Mouse (Mus musculus) midbrain, embryonic 16.5 days (tissue): ENCODE results near the gene Tmem229b. TPM values are rescaled to one million over a fixed set of nuclear protein-coding genes. Genes with fewer than 3 reads are reported as not detected.

ENCODE experiments used
- ATAC-seq: fragments of 200-750 bp; cut with Nextera tagmentation; 2 replicates; pipeline ENCODE4 v1.8.0; 2017; ENCODE audit warnings: moderate TSS enrichment
- H3K27ac ChIP-seq: fragments of 300-500 bp; sonication (generic); 2 replicates; pipeline ENCODE4 v1.5.1; 2014; ENCODE audit warnings: mild to moderate bottlenecking, low read length, mixed read lengths
- H3K27me3 ChIP-seq: fragments of 300-500 bp; sonication (generic); 2 replicates; pipeline ENCODE4 v1.6.1; 2014; ENCODE audit warnings: low read depth, low read length, mixed read lengths; ENCODE audit not compliant: control insufficient read depth, insufficient read depth
- H3K36me3 ChIP-seq: fragments of 300-500 bp; sonication (generic); 2 replicates; pipeline ENCODE4 v1.6.1; 2014; ENCODE audit warnings: mild to moderate bottlenecking, low read length, moderate library complexity, mixed read lengths; ENCODE audit not compliant: control insufficient read depth, insufficient read depth
- H3K4me1 ChIP-seq: fragments of 300-500 bp; sonication (generic); 2 replicates; pipeline ENCODE4 v1.6.1; 2014; ENCODE audit warnings: mild to moderate bottlenecking, low read length, mixed read lengths; ENCODE audit not compliant: control insufficient read depth, insufficient read depth
- H3K4me2 ChIP-seq: fragments of 300-500 bp; sonication (generic); 2 replicates; pipeline ENCODE4 v1.6.1; 2014; ENCODE audit warnings: mild to moderate bottlenecking, low read length, mixed read lengths
- H3K4me3 ChIP-seq: fragments of 300-500 bp; sonication (generic); 2 replicates; pipeline ENCODE4 v1.5.1; 2014; ENCODE audit warnings: low read depth, mild to moderate bottlenecking, low read length, moderate library complexity, mixed read lengths
- H3K9ac ChIP-seq: fragments of 300-500 bp; sonication (generic); 2 replicates; pipeline ENCODE4 v1.6.1; 2014; ENCODE audit warnings: low read depth, low read length, mixed read lengths
- H3K9me3 ChIP-seq: fragments of 300-500 bp; sonication (generic); replicated peaks from 2 replicates; pipeline ENCODE4 v1.6.1; 2014; ENCODE audit warnings: mild to moderate bottlenecking, low read length, mixed read lengths; ENCODE audit not compliant: control insufficient read depth, poor library complexity, severe bottlenecking
- WGBS: fragments of 180-500 bp; shearing (Covaris S2); extraction: QIAGEN DNeasy Blood & Tissue Kit; methylation state at CpG from one replicate; pipeline ENCODE4 v1.1.7; 2014; 5-methylcytosine and 5-hydroxymethylcytosine counted together
- polyA plus RNA-seq: library from polyadenylated mRNA; unstranded; fragments of >200 nt; fragmentation: Nextera tagmentation; extraction: Ambion mirVana; gene quantifications from 2 replicates; pipeline ENCODE4 v1.2.1, GENCODE M21; 2015

Gene Tmem229b
- polyA plus RNA-seq, 1 experiment from 2014 or later: 79.8 TPM

DNA sequence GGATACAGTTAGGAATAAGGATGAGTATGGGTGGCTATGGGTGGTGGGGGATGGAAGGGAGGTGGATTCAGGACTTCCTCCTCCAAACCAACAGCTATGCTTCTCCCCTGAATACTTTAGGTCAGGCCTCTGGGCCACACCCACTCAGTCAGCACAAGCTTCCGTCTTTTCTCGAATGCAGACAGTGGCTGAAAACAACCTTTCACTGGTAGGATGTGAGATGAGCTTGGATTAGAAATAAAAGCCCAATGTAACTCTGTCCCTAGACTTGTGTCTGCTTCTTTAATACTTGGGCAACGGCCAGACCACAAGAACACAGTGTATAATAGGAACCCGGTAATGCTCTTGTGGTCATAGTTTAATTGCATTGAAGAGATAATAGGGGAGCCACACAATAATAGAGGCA is 10.6 kb upstream of the Tmem229b start:
- Histone ChIP-seq H3K9ac (no peak overlapping the region), H3K4me2 (no peak overlapping the region), H3K9me3 (no peaks in the 10 kb centered on the region), H3K27me3 (no peaks in the 10 kb centered on the region), H3K36me3 (no peaks in the 10 kb centered on the region), H3K4me3 (no peak overlapping the region), H3K4me1 (peaks cover 3% of the 10 kb centered on the region; the same call in 1 of the 2 replicates), H3K27ac (no peak overlapping the region)
- ATAC-seq: no peak
- WGBS: 48% methylated on average over 4 of the region's 4 CpGs

DNA sequence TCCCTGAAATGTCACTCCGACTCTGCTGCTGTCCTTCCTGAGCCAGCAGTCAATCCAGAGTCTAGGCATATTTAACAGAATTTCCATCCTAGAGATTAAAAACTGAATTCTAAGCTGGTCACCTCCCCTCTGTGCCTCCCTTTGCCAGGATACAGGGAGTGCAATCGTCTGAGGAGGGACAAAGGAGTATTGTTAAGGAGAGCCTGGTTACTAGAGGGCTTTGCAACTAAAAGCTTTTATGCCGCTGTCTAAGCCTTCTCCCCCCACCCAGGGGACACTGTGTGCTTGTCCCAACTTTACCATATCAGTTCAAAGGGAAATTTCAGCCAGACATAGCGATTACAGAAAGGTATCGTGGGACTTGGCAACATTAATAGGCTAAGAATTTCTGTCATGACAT is 8.7 kb upstream of the Tmem229b start:
- Histone ChIP-seq H3K4me1 (peaks cover 3% of the 10 kb centered on the region; the same call in 1 of the 2 replicates), H3K4me3 (no peak overlapping the region), H3K9ac (no peak overlapping the region), H3K36me3 (no peaks in the 10 kb centered on the region), H3K9me3 (no peaks in the 10 kb centered on the region), H3K27ac (no peak overlapping the region), H3K4me2 (no peak overlapping the region), H3K27me3 (no peaks in the 10 kb centered on the region)
- ATAC-seq: 0 out of 2 replicates have a peak, but pooled peaks have one; percentile 39
- WGBS: 4% methylated on average over 5 of the region's 5 CpGs

DNA sequence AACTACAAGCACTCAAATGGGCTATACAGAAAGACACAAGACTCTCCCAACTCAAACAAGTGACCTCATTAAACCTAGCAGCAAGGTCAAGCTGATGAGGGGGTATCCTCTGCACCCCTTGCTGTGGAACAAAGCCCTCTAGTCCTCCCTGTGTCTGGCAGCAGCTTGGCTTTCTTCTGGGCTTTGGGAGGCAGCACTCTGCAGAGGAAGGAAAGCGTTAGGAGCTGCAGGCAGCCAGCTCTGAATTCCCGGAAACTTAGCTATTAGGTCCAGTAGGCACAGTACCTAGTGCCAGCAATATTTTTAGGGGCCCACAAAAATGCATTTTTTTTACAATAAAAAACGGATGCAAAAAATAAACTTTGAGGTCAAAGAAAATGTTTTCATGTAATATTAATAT is 3.1 kb upstream of the Tmem229b start:
- Histone ChIP-seq H3K9me3 (no peaks in the 10 kb centered on the region), H3K9ac (no peak overlapping the region), H3K36me3 (no peaks in the 10 kb centered on the region), H3K27me3 (no peaks in the 10 kb centered on the region), H3K4me3 (no peak overlapping the region), H3K4me2 (no peak overlapping the region), H3K27ac (no peak overlapping the region), H3K4me1 (peaks cover 11% of the 10 kb centered on the region)
- WGBS: 35% methylated on average over 3 of the region's 3 CpGs
- no peak for ATAC-seq

DNA sequence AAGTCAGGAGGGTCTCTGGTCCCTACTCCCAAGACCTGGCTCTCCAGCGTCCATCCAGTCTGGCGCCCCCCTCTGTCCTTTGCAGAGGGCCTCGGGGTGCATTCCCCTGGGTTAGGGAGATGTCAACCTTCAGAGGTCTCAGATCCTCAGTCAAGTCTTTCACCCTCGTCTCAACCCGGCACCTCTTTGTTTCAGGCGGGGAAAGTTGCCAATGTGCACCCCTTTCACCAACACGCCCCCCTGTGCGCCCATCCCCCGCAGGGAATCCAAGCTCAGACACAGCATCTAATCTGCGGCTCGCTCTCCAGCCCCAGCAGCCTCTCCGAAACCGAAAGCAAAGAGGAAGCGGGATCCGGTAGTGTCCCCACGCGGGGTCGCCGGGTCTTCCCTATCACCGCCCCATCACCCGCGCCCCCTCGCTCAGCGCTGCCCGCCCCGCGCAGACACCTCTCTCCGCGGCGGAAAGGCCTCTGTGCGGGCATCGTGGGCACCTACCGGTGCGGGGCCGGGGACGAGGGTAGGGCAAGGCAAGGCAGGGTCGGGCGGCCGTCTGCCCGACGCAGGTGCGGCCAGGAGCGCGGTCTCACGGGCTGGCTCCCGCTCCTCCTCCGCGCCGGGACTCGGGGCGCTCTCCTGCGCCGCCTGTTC is 825 bp downstream of the Tmem229b start:
- Histone ChIP-seq H3K9ac (peak overlapping the region; percentile 93), H3K9me3 (no peaks in the 10 kb centered on the region), H3K36me3 (no peaks in the 10 kb centered on the region), H3K27me3 (no peaks in the 10 kb centered on the region), H3K4me2 (peak overlapping the region; percentile 88), H3K27ac (peak overlapping the region; percentile 92), H3K4me3 (peak overlapping the region; percentile 94), H3K4me1 (peaks cover 17% of the 10 kb centered on the region)
- peak; percentile 83 for ATAC-seq
- under 1% methylated on average over 48 of the region's 53 CpGs for WGBS

DNA sequence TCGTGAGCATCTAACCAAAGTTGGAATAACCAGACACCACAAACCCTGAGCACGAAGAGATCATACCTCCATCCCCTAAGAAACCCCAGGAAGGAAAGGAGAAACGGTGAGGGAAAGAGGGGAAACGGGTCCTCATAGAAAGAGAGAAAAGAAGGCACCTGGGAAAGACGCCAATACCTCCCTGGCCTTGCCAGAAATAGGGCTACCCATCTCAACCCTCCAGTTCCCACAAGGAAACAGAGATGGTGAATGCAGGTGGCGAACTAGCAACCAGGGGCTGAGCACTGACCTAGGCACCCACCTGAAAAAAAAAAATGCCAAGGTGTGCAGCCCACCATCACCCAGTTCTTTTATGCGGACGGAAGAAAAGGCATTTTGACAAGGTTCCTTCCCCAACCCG is 1.4 kb downstream of the Tmem229b start:
- peaks cover 17% of the 10 kb centered on the region for H3K4me1 ChIP-seq
- 36% methylated on average over 9 of the region's 9 CpGs for WGBS
- peak overlapping the region; percentile 94 for H3K4me3 ChIP-seq
- H3K9me3 ChIP-seq: no peaks in the 10 kb centered on the region
- H3K27me3 ChIP-seq: no peaks in the 10 kb centered on the region
- peak overlapping the region; percentile 92; the same call in 1 of the 2 replicates for H3K27ac ChIP-seq
- peak overlapping the region; percentile 88 for H3K4me2 ChIP-seq
- peak overlapping the region; percentile 93 for H3K9ac ChIP-seq
- H3K36me3 ChIP-seq: no peaks in the 10 kb centered on the region
- ATAC-seq: no peak

DNA sequence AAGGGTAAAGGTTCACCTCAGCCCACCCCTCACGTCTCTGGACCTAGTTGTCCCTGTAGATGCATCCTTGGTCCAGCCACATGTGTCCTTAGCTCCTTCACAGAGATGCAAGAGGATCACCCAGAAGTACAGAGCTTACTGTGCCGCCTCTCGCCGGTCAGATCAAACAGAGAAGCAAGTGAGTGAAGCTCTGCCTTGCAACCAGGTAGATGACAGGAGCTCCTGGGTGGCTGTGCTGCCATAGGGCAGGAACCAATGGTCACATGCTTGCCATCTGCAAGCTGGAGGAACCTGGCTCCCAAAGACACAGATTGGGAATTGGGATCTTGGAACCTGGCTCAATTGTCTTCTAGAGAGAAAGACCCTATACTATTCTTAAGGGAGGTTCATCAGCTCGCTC is 2.0 kb downstream of the Tmem229b start:
- H3K4me3 ChIP-seq: no peak overlapping the region; the same call in 1 of the 2 replicates
- no peak for ATAC-seq

DNA sequence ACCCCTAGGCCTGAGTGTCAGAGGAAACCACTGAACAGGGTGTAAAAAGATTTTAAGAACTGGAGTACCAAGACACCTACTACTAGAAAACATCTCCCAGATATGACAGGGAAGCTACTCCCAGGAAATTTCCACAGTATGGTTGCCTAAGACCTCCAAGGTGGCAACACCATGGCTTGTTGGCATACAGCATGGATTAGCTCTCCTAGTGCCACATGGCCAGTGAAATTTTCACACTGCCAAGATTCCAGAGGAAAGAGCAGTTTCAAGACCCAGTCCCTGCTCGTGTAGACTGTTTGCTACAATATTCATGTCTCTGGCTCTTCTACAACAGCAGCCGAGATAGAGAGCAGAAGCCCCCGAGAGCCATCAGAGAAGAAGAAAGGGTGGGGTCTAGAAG is 4.4 kb downstream of the Tmem229b start:
- H3K4me3 ChIP-seq: no peak overlapping the region
- H3K9ac ChIP-seq: no peak overlapping the region
- H3K27me3 ChIP-seq: no peaks in the 10 kb centered on the region
- H3K4me1 ChIP-seq: peaks cover 16% of the 10 kb centered on the region
- H3K36me3 ChIP-seq: no peaks in the 10 kb centered on the region
- H3K9me3 ChIP-seq: no peaks in the 10 kb centered on the region
- H3K27ac ChIP-seq: no peak overlapping the region
- WGBS: 90% methylated on average over 3 of the region's 3 CpGs
- ATAC-seq: no peak
- H3K4me2 ChIP-seq: no peak overlapping the region

More for the DNA sequence above, 2.0 kb downstream of the Tmem229b start:
- Histone ChIP-seq H3K9me3 (no peaks in the 10 kb centered on the region), H3K4me2 (peak overlapping the region; percentile 88), H3K4me1 (peaks cover 17% of the 10 kb centered on the region), H3K27me3 (no peaks in the 10 kb centered on the region), H3K9ac (no peak overlapping the region), H3K36me3 (no peaks in the 10 kb centered on the region), H3K27ac (no peak overlapping the region)
- WGBS: 81% methylated on average over 5 of the region's 5 CpGs

DNA sequence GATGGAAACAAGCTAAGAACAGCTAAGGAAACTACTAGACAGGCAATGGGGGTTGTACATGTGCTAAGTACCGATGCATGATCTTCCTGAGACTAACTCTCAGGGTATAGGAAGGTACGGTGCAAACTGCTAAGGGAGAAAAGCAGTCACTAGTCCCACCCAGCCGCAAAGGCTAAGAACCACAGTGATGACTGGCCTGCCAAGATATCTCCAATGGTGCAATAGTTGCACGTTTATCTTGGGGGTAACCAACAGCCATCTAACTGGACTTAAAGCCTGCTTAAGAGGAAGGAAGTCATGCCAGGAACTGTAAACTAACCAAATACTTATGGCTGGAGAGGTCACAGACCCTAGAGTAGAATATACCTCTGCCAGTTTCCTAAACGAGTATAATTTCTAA is 5.0 kb downstream of the Tmem229b start:
- H3K4me1 ChIP-seq: peaks cover 13% of the 10 kb centered on the region
- no peaks in the 10 kb centered on the region for H3K27me3 ChIP-seq
- no peaks in the 10 kb centered on the region for H3K36me3 ChIP-seq
- no peaks in the 10 kb centered on the region for H3K9me3 ChIP-seq
- no peak for ATAC-seq
- H3K4me2 ChIP-seq: no peak overlapping the region
- 83% methylated on average over 5 of the region's 5 CpGs for WGBS
- H3K27ac ChIP-seq: no peak overlapping the region
- no peak overlapping the region for H3K4me3 ChIP-seq
- H3K9ac ChIP-seq: no peak overlapping the region

DNA sequence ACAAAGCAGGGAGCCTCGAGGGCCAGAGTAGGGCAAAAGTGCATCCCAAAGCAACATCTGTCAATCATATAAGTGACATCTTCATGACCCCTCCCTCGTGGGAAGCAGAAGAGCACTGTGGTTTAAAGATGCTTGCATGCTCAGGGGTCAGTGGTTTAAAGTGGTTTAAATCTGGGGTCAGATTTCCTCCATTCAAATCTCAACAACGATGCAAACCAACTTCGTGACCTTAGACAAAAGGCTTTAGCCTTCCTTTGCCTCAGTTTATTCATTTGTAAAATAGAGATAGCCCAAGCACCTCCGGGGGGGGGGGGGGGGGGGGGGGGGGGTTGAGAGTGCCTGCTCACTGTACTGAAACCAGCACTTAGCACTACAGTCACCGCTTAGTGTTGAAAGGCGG is 10.7 kb downstream of the Tmem229b start:
- Histone ChIP-seq H3K9ac (no peak overlapping the region), H3K4me2 (no peak overlapping the region), H3K4me1 (no peaks in the 10 kb centered on the region), H3K4me3 (no peak overlapping the region), H3K36me3 (no peaks in the 10 kb centered on the region), H3K27ac (no peak overlapping the region), H3K9me3 (no peaks in the 10 kb centered on the region), H3K27me3 (no peaks in the 10 kb centered on the region)
- no peak for ATAC-seq
- WGBS: 9% methylated on average over 6 of the region's 7 CpGs
